Mouse (Mus musculus): ENCODE measurements around the gene Faf1.

DNA sequence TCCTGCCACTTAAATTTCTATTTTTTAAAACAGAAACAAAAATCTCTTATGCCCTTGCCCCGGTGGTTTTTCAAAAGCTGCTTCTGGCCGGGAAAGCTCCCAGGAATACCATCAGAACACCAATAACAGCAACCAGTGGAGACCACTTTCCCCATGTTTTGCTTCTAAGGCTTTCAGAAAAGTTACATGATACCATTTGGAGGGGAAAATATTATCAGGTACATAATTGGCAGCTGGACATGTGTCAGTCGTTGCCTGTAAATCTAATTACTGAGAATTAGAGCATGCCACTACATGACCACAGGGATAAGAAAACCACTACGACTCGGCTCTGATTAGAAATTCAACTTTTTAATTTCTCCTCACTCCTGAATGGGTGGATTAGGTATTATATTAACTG is 12.3 kb upstream of the Faf1 start:
- TF ChIP-seq CTCF (IDR thresholded peaks at IDR 0.05; ENCODE audit: insufficient read depth, low read length) (no peak), POLR2A (IDR thresholded peaks at IDR 0.05; ENCODE audit: borderline replicate concordance, extremely low read depth, low read depth, low read length) (no peak)

All from lung, adult 2 months (tissue).